ENCODE assay signal across 24 mouse cellular contexts in the genomic region with DNA sequence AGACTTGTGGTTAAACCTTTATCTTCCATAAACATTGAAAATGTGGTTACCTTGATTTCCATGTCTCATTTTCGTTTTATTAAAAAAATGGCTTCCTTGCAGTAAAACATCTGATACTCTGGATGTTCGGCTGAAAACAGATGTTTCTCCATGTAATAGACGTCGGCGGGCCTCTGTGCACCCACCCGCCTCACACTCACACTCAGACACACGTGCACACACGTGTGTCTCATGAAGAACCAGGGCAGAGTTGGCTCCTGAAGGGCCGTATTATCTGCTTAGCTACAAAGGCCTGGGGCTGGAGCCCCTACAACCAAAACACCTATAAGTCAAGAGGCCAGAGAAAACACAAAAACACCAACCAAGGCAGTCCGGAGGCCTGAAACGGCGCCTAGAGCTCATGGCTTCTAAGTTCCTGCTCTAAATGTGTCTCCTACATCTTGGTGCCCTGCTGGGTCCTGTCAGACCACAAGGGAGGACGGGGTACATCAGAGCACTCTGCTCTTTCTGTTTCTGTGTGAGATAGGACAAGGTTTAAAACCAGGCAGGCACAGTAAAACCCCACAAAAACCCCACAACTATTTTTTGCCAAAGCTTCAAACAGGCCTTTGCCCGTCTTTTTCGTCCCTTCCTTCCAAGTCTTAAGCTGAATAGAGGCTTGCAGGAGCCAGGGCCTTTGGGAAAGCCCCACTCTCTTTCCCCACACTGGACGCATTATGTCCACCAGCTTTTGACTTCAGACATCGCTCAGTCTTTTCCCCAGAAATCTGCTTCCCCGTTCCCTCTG.
DNase-seq lines count a peak whose midpoint lies in the region; ATAC-seq and TF ChIP-seq lines count a peak whose summit lies in the region.
"Had no signal": no experiment of that assay in that cellular context is flagged by ENCODE, and none has a peak within 500 bp of the region (broad histone marks: within the 10 kb centered on the region; RNA-seq: fewer than 3 reads in every experiment).

No protein-coding gene starts in this region.

- H3K4me3 ChIP-seq in forebrain, embryonic 10.5 days, result no peak overlapping the region
- H3K4me3 ChIP-seq in forebrain, postnatal 0 days (ENCODE audit: low read depth, low read length), result no peak overlapping the region
- H3K4me3 ChIP-seq in embryonic facial prominence, embryonic 12.5 days, result no peak overlapping the region
- H3K4me3 ChIP-seq in limb, embryonic 12.5 days (replicated peaks), result no peak overlapping the region
- no peak overlapping the region for H3K4me3 ChIP-seq in liver, postnatal 0 days (ENCODE audit: low read depth, low read length)
- H3K4me3 ChIP-seq: embryonic facial prominence, embryonic 13.5 days; erythroblast, embryonic 14.5 days; forebrain, embryonic 13.5 days; heart, adult 2 months; heart, embryonic 10.5 days; heart, embryonic 13.5 days; hindbrain, embryonic 12.5 days; hindbrain, embryonic 15.5 days had no signal

- no peak for TF ChIP-seq EP300 in liver, postnatal 0 days (IDR thresholded peaks at IDR 0.05; ENCODE audit: low read depth)

- no peaks in the 10 kb centered on the region for H3K9me3 ChIP-seq in forebrain, embryonic 10.5 days
- H3K9me3 ChIP-seq in forebrain, postnatal 0 days (ENCODE audit: low read length), result no peaks in the 10 kb centered on the region
- no peaks in the 10 kb centered on the region for H3K9me3 ChIP-seq in embryonic facial prominence, embryonic 12.5 days
- H3K9me3 ChIP-seq in limb, embryonic 12.5 days, result no peaks in the 10 kb centered on the region
- no peaks in the 10 kb centered on the region for H3K9me3 ChIP-seq in liver, postnatal 0 days (ENCODE audit: low read length)
- H3K9me3 ChIP-seq: embryonic facial prominence, embryonic 13.5 days; forebrain, embryonic 13.5 days; G1E; heart, embryonic 10.5 days; heart, embryonic 13.5 days; hindbrain, embryonic 12.5 days; hindbrain, embryonic 15.5 days had no signal

- DNase-seq in forebrain, embryonic 10.5 days (ENCODE audit: extremely low spot score, low spot score), result no peak
- no peak for DNase-seq in forebrain, postnatal 0 days
- DNase-seq in layer of hippocampus, adult 9-11 months, result no peak
- no peak for DNase-seq in liver, postnatal 0 days
- DNase-seq: adrenal gland, postnatal 10 days; adrenal gland, postnatal 36 days; cerebellum, adult 18-20 months; cerebellum, adult 9-10 months; cerebellum, postnatal 14 days; gastrocnemius, postnatal 25 days; heart, adult 2 months; heart, postnatal 14 days had no signal

- peaks cover 25% of the 10 kb centered on the region for H3K4me1 ChIP-seq in forebrain, embryonic 10.5 days
- H3K4me1 ChIP-seq in forebrain, postnatal 0 days (ENCODE audit: insufficient read depth), result no peaks in the 10 kb centered on the region
- peaks cover 36% of the 10 kb centered on the region for H3K4me1 ChIP-seq in embryonic facial prominence, embryonic 12.5 days
- H3K4me1 ChIP-seq in limb, embryonic 12.5 days (replicated peaks), result peaks cover 47% of the 10 kb centered on the region
- H3K4me1 ChIP-seq in liver, postnatal 0 days (ENCODE audit: insufficient read depth), result no peaks in the 10 kb centered on the region
- H3K4me1 ChIP-seq: hindbrain, embryonic 12.5 days; hindbrain, embryonic 15.5 days had no signal

- H3K4me2 ChIP-seq in forebrain, postnatal 0 days (ENCODE audit: low read depth), result no peak overlapping the region
- no peak overlapping the region for H3K4me2 ChIP-seq in embryonic facial prominence, embryonic 12.5 days (replicated peaks)
- H3K4me2 ChIP-seq in limb, embryonic 12.5 days, result no peak overlapping the region
- H3K4me2 ChIP-seq in liver, postnatal 0 days (ENCODE audit: low read depth, low read length), result no peak overlapping the region
- H3K4me2 ChIP-seq: embryonic facial prominence, embryonic 13.5 days; forebrain, embryonic 13.5 days; hindbrain, embryonic 12.5 days; hindbrain, embryonic 15.5 days had no signal

- no peak overlapping the region for H3K9ac ChIP-seq in forebrain, postnatal 0 days
- H3K9ac ChIP-seq in embryonic facial prominence, embryonic 12.5 days, result no peak overlapping the region
- no peak overlapping the region for H3K9ac ChIP-seq in limb, embryonic 12.5 days (replicated peaks)
- no peak overlapping the region for H3K9ac ChIP-seq in liver, postnatal 0 days (replicated peaks)
- H3K9ac ChIP-seq: embryonic facial prominence, embryonic 13.5 days; forebrain, embryonic 13.5 days; heart, embryonic 13.5 days; hindbrain, embryonic 12.5 days; hindbrain, embryonic 15.5 days had no signal

- TF ChIP-seq CTCF in forebrain, postnatal 0 days (IDR thresholded peaks at IDR 0.05; ENCODE audit: low read depth), result no peak
- TF ChIP-seq CTCF in liver, postnatal 0 days (IDR thresholded peaks at IDR 0.05; ENCODE audit: low read depth), result no peak

- H3K36me3 ChIP-seq in forebrain, embryonic 10.5 days (replicated peaks), result no peaks in the 10 kb centered on the region
- no peaks in the 10 kb centered on the region for H3K36me3 ChIP-seq in forebrain, postnatal 0 days (ENCODE audit: insufficient read depth)
- H3K36me3 ChIP-seq in embryonic facial prominence, embryonic 12.5 days, result no peaks in the 10 kb centered on the region
- no peaks in the 10 kb centered on the region for H3K36me3 ChIP-seq in limb, embryonic 12.5 days
- H3K36me3 ChIP-seq in liver, postnatal 0 days (replicated peaks; ENCODE audit: insufficient read depth, low read length), result no peaks in the 10 kb centered on the region
- H3K36me3 ChIP-seq: embryonic facial prominence, embryonic 13.5 days; G1E; heart, embryonic 10.5 days; heart, embryonic 13.5 days; hindbrain, embryonic 12.5 days; hindbrain, embryonic 15.5 days had no signal

- WGBS in forebrain, embryonic 10.5 days, result 88% methylated on average over 18 of the region's 18 CpGs
- 89% methylated on average over 18 of the region's 18 CpGs for WGBS in forebrain, postnatal 0 days
- 64% methylated on average over 18 of the region's 18 CpGs for WGBS in embryonic facial prominence, embryonic 12.5 days
- 60% methylated on average over 18 of the region's 18 CpGs for WGBS in limb, embryonic 12.5 days
- WGBS in liver, postnatal 0 days (ENCODE audit: insufficient replicate concordance), result 82% methylated on average over 18 of the region's 18 CpGs

- H3K27me3 ChIP-seq in forebrain, embryonic 10.5 days (ENCODE audit: poor library complexity, severe bottlenecking), result peaks cover 13% of the 10 kb centered on the region; the same call in 1 of the 2 replicates
- no peaks in the 10 kb centered on the region for H3K27me3 ChIP-seq in forebrain, postnatal 0 days (ENCODE audit: insufficient read depth, low read length)
- no peaks in the 10 kb centered on the region for H3K27me3 ChIP-seq in embryonic facial prominence, embryonic 12.5 days
- peaks cover 9% of the 10 kb centered on the region; the same call in 1 of the 2 replicates for H3K27me3 ChIP-seq in limb, embryonic 12.5 days
- H3K27me3 ChIP-seq in liver, postnatal 0 days (ENCODE audit: insufficient read depth, low read length), result peaks cover 22% of the 10 kb centered on the region
- H3K27me3 ChIP-seq: forebrain, embryonic 13.5 days; hindbrain, embryonic 12.5 days; hindbrain, embryonic 15.5 days had no signal

- 0 out of 2 replicates have a peak overlapping the region, but pooled peaks have one; percentile 25 for H3K27ac ChIP-seq in forebrain, embryonic 10.5 days
- no peak overlapping the region for H3K27ac ChIP-seq in forebrain, postnatal 0 days (ENCODE audit: low read depth, low read length)
- 0 out of 2 replicates have a peak overlapping the region, but pooled peaks have one; percentile 25 for H3K27ac ChIP-seq in embryonic facial prominence, embryonic 12.5 days
- H3K27ac ChIP-seq in limb, embryonic 12.5 days, result peak overlapping the region; percentile 57
- no peak overlapping the region for H3K27ac ChIP-seq in liver, postnatal 0 days (ENCODE audit: low read depth)
- H3K27ac ChIP-seq: embryonic facial prominence, embryonic 13.5 days; forebrain, embryonic 13.5 days; heart, adult 2 months; heart, embryonic 10.5 days; heart, embryonic 13.5 days; hindbrain, embryonic 12.5 days; hindbrain, embryonic 15.5 days had no signal

- no peak for ATAC-seq in forebrain, postnatal 0 days
- ATAC-seq in embryonic facial prominence, embryonic 12.5 days (ENCODE audit: insufficient number of reproducible peaks, insufficient read depth, low FRiP score, low TSS enrichment), result no peak
- no peak for ATAC-seq in limb, embryonic 12.5 days (ENCODE audit: insufficient number of reproducible peaks, insufficient read depth, low FRiP score, low TSS enrichment, low read depth)
- ATAC-seq in liver, postnatal 0 days, result no peak
- ATAC-seq: forebrain, embryonic 13.5 days; forebrain, embryonic 16.5 days; Patski had no signal

Comparison
In these comparisons a context has a peak if more than half of its experiments do, and no peak if none do; other contexts are left out.
1. H3K27ac ChIP-seq: peak in forebrain, embryonic 10.5 days (single experiment), embryonic facial prominence, embryonic 12.5 days (single experiment) and limb, embryonic 12.5 days (single experiment); none in forebrain, postnatal 0 days (single experiment) and liver, postnatal 0 days (single experiment).